In genomic region chr11:57727303-57727969, GRCm38 (mm10) we compare ENCODE assay signal across 10 mouse cellular contexts.
DNase-seq lines count a peak whose midpoint lies in the region; ATAC-seq and TF ChIP-seq lines count a peak whose summit lies in the region.
"Had no signal": no experiment of that assay in that cellular context is flagged by ENCODE, and none has a peak within 500 bp of the region (broad histone marks: within the 10 kb centered on the region; RNA-seq: fewer than 3 reads in every experiment).

No protein-coding gene starts in this region.

- no peak overlapping the region for H3K4me2 ChIP-seq in hindbrain, postnatal 0 days (ENCODE audit: low read depth, low read length)
- H3K4me2 ChIP-seq: embryonic facial prominence, embryonic 15.5 days had no signal

- no peak for TF ChIP-seq CTCF in hindbrain, postnatal 0 days (IDR thresholded peaks at IDR 0.05; ENCODE audit: low read depth)

- peak; percentile 38 for DNase-seq in brain, adult 2 months (ENCODE audit: low read depth, low spot score)
- DNase-seq in cerebellum, postnatal 25 days: peak; percentile 21 to 49
- DNase-seq in hindbrain, postnatal 0 days (ENCODE audit: low spot score): peak; percentile 79
- DNase-seq in layer of hippocampus, postnatal 14 days (ENCODE audit: low spot score in 2 of 2): peak; percentile 59 to 87
- DNase-seq in lung, postnatal 14 days: peak; percentile 50
- DNase-seq in splenic B cell, adult 2 months (ENCODE audit: low read depth, low spot score): peak; percentile 55
- no peak for DNase-seq in spleen, postnatal 36 days (ENCODE audit: low spot score in 2 of 2)
- no peak for DNase-seq in adrenal gland, adult 8-10 months

- peaks cover 8% of the 10 kb centered on the region; the same call in 1 of the 2 replicates for H3K4me1 ChIP-seq in hindbrain, postnatal 0 days (ENCODE audit: insufficient read depth, low read length)

- peak; percentile 91 for ATAC-seq in hindbrain, postnatal 0 days

- no peaks in the 10 kb centered on the region for H3K36me3 ChIP-seq in hindbrain, postnatal 0 days (ENCODE audit: insufficient read depth, low read length)
- no peaks in the 10 kb centered on the region for H3K36me3 ChIP-seq in splenic B cell, adult 2 months (ENCODE audit: control insufficient read depth, insufficient read depth, low read length, poor library complexity, severe bottlenecking)
- H3K36me3 ChIP-seq: embryonic facial prominence, embryonic 15.5 days had no signal

- H3K27ac ChIP-seq in hindbrain, postnatal 0 days: no peak overlapping the region
- H3K27ac ChIP-seq: embryonic facial prominence, embryonic 15.5 days; macrophage had no signal

- no peaks in the 10 kb centered on the region for H3K27me3 ChIP-seq in hindbrain, postnatal 0 days (ENCODE audit: insufficient read depth, low read length)
- H3K27me3 ChIP-seq in splenic B cell, adult 2 months (ENCODE audit: control insufficient read depth, insufficient read depth, low read length, poor library complexity, severe bottlenecking): no peaks in the 10 kb centered on the region
- H3K27me3 ChIP-seq: embryonic facial prominence, embryonic 15.5 days had no signal

- WGBS in hindbrain, postnatal 0 days: 35% methylated on average over 9 of the region's 9 CpGs

- no peak overlapping the region for H3K4me3 ChIP-seq in hindbrain, postnatal 0 days (ENCODE audit: low read length)
- H3K4me3 ChIP-seq: embryonic facial prominence, embryonic 15.5 days had no signal

- no peak overlapping the region for H3K9ac ChIP-seq in hindbrain, postnatal 0 days (replicated peaks; ENCODE audit: low read length)
- H3K9ac ChIP-seq: embryonic facial prominence, embryonic 15.5 days had no signal

- H3K9me3 ChIP-seq in hindbrain, postnatal 0 days (ENCODE audit: low read length): no peaks in the 10 kb centered on the region
- H3K9me3 ChIP-seq: embryonic facial prominence, embryonic 15.5 days had no signal

Comparison
In these comparisons a context has a peak if more than half of its experiments do, and no peak if none do; other contexts are left out.
1. DNase-seq: peak in brain, adult 2 months (single experiment), cerebellum, postnatal 25 days (2 of 2), hindbrain, postnatal 0 days (single experiment), layer of hippocampus, postnatal 14 days (2 of 2), lung, postnatal 14 days (single experiment) and splenic B cell, adult 2 months (single experiment); none in spleen, postnatal 36 days (0 of 2) and adrenal gland, adult 8-10 months (single experiment).